Mouse (Mus musculus) MEL (cell line): ENCODE results near the gene Usp22. TPM values are rescaled to one million over a fixed set of nuclear protein-coding genes. Genes with fewer than 3 reads are reported as not detected.
A peak's percentile ranks its signal among the peaks of the same experiment; 100 is the strongest.

Source experiments
- DNase-seq: peaks from one replicate; pipeline ENCODE4 v3.0.0; 2011; ENCODE audit warnings: low read depth, low spot score
- H3K27ac ChIP-seq: 2 replicates; pipeline ENCODE4 v1.5.1; 2012; ENCODE audit warnings: low read depth, mild to moderate bottlenecking, control low read depth, low read length, moderate library complexity; ENCODE audit not compliant: control insufficient read depth
- H3K27me3 ChIP-seq, 2 experiments: fragments of 150-350 bp in 1 of 2; sonication (generic) in 1 of 2; 2 replicates each; pipeline ENCODE4 v1.6.1; 2012; ENCODE audit warnings: low read length in 2 of 2, mild to moderate bottlenecking in 2 of 2, improper control_type of control experiment in 1 of 2, moderate library complexity in 1 of 2; ENCODE audit not compliant: insufficient read depth in 2 of 2, control insufficient read depth in 1 of 2
- H3K36me3 ChIP-seq, 2 experiments: 2 replicates each; pipeline ENCODE4 v1.6.1; 2012 to 2014; ENCODE audit warnings: low read length in 2 of 2, improper control_type of control experiment in 1 of 2, inconsistent platforms in 1 of 2, mild to moderate bottlenecking in 1 of 2; ENCODE audit not compliant: insufficient read depth in 2 of 2, control insufficient read depth in 1 of 2
- H3K4me1 ChIP-seq, 2 experiments: fragments of 150-350 bp in 1 of 2; sonication (generic) in 1 of 2; 2 replicates each; pipeline ENCODE4 v1.6.1; 2012; ENCODE audit warnings: low read length in 2 of 2, improper control_type of control experiment in 1 of 2, mild to moderate bottlenecking in 1 of 2; ENCODE audit not compliant: insufficient read depth in 2 of 2, control insufficient read depth in 1 of 2
- H3K4me3 ChIP-seq, 2 experiments: fragments of 150-350 bp in 1 of 2; sonication (generic) in 1 of 2; 2 replicates each; pipeline ENCODE4 v1.5.1; 2012; ENCODE audit warnings: low read depth in 2 of 2, low read length in 2 of 2, mild to moderate bottlenecking in 2 of 2, moderate library complexity in 2 of 2, control low read depth in 1 of 2, improper control_type of control experiment in 1 of 2; ENCODE audit not compliant: control insufficient read depth in 1 of 2, insufficient read depth in 1 of 2
- H3K79me2 ChIP-seq: 2 replicates; pipeline ENCODE4 v1.6.1; 2012; ENCODE audit warnings: mild to moderate bottlenecking, low read length, moderate library complexity; ENCODE audit not compliant: control insufficient read depth, poor library complexity, insufficient read depth
- H3K9ac ChIP-seq: 2 replicates; pipeline ENCODE4 v1.6.1; 2012; ENCODE audit warnings: low read depth, mild to moderate bottlenecking, control low read depth, low read length, moderate library complexity; ENCODE audit not compliant: control insufficient read depth, poor library complexity, severe bottlenecking
- H3K9me3 ChIP-seq: fragments of 150-350 bp; sonication (generic); replicated peaks from 2 replicates; pipeline ENCODE4 v1.6.1; 2012; ENCODE audit warnings: mild to moderate bottlenecking, low read length, improper control_type of control experiment, moderate library complexity; ENCODE audit not compliant: insufficient read depth
- BHLHE40 ChIP-seq: IDR thresholded peaks from 2 replicates; pipeline ENCODE4 v1.6.1; 2012; ENCODE audit warnings: low read depth, mild to moderate bottlenecking, inconsistent platforms, low read length, improper control_type of control experiment, borderline replicate concordance
- CHD2 ChIP-seq: IDR thresholded peaks from 2 replicates; pipeline ENCODE4 v1.6.1; 2011; ENCODE audit warnings: low read length, improper control_type of control experiment
- CTCF ChIP-seq, 3 experiments: IDR thresholded peaks in 2 of 3; conservative IDR thresholded peaks in 1 of 3; 2 replicates each; pipeline ENCODE4 v1.5.1; 2011 to 2012; ENCODE audit warnings: low read length in 3 of 3, low read depth in 2 of 3, mild to moderate bottlenecking in 2 of 3, improper control_type of control experiment in 1 of 3, inconsistent platforms in 1 of 3, mixed read lengths in 1 of 3, moderate library complexity in 1 of 3; ENCODE audit not compliant: control insufficient read depth in 1 of 3, insufficient read depth in 1 of 3, poor library complexity in 1 of 3, severe bottlenecking in 1 of 3
- E2F4 ChIP-seq: IDR thresholded peaks from 2 replicates; pipeline ENCODE4 v1.6.1; 2011; ENCODE audit warnings: low read depth, low read length, improper control_type of control experiment, borderline replicate concordance
- ELF1 ChIP-seq: IDR thresholded peaks from 2 replicates; pipeline ENCODE4 v1.6.1; 2014; ENCODE audit warnings: low read depth, mild to moderate bottlenecking, inconsistent platforms, low read length, improper control_type of control experiment, moderate library complexity
- EP300 ChIP-seq, 2 experiments: IDR thresholded peaks; 2 replicates each; pipeline ENCODE4 v1.6.1; 2011; ENCODE audit warnings: improper control_type of control experiment in 2 of 2, low read length in 2 of 2, low read depth in 1 of 2, mild to moderate bottlenecking in 1 of 2
- ETS1 ChIP-seq: IDR thresholded peaks from 2 replicates; pipeline ENCODE4 v1.6.1; 2012; ENCODE audit warnings: low read depth, mild to moderate bottlenecking, inconsistent platforms, low read length, improper control_type of control experiment, moderate library complexity
- GABPA ChIP-seq: IDR thresholded peaks from 2 replicates; pipeline ENCODE4 v1.6.1; 2012; ENCODE audit warnings: low read depth, mild to moderate bottlenecking, inconsistent platforms, low read length, improper control_type of control experiment, moderate library complexity
- KAT2A ChIP-seq: conservative IDR thresholded peaks from 2 replicates; pipeline ENCODE4 v1.6.1; 2012; ENCODE audit warnings: low read depth, low read length, improper control_type of control experiment, inconsistent platforms
- MAX ChIP-seq: IDR thresholded peaks from 2 replicates; pipeline ENCODE4 v1.6.1; 2011; ENCODE audit warnings: low read length, improper control_type of control experiment
- MAZ ChIP-seq: IDR thresholded peaks from 2 replicates; pipeline ENCODE4 v1.6.1; 2012; ENCODE audit warnings: low read depth, mild to moderate bottlenecking, inconsistent platforms, low read length, improper control_type of control experiment
- MEF2A ChIP-seq: IDR thresholded peaks from 2 replicates; pipeline ENCODE4 v1.6.1; 2014; ENCODE audit warnings: low read depth, mild to moderate bottlenecking, inconsistent platforms, low read length, improper control_type of control experiment; ENCODE audit not compliant: poor library complexity, insufficient replicate concordance, severe bottlenecking; ENCODE audit errors: extremely low read depth
- MXI1 ChIP-seq: IDR thresholded peaks from 2 replicates; pipeline ENCODE4 v1.6.1; 2011; ENCODE audit warnings: mild to moderate bottlenecking, low read depth, low read length, improper control_type of control experiment
- MYB ChIP-seq: IDR thresholded peaks from 2 replicates; pipeline ENCODE4 v1.6.1; 2011; ENCODE audit warnings: mild to moderate bottlenecking, low read depth, low read length, improper control_type of control experiment
- MYC ChIP-seq: IDR thresholded peaks from 2 replicates; pipeline ENCODE4 v1.6.1; 2011; ENCODE audit warnings: low read depth, mild to moderate bottlenecking, low read length, improper control_type of control experiment, moderate library complexity
- NELFE ChIP-seq: IDR thresholded peaks from 2 replicates; pipeline ENCODE4 v1.6.1; 2011; ENCODE audit warnings: low read depth, low read length, improper control_type of control experiment
- NRF1 ChIP-seq: IDR thresholded peaks from 2 replicates; pipeline ENCODE4 v1.6.1; 2014; ENCODE audit warnings: low read depth, mild to moderate bottlenecking, inconsistent platforms, low read length, improper control_type of control experiment, moderate library complexity; ENCODE audit not compliant: poor library complexity, insufficient read depth, severe bottlenecking
- POLR2A ChIP-seq, 2 experiments: IDR thresholded peaks; 2 replicates each; pipeline ENCODE4 v1.6.1; 2011 to 2012; ENCODE audit warnings: low read length in 2 of 2, mild to moderate bottlenecking in 2 of 2, control low read depth in 1 of 2, improper control_type of control experiment in 1 of 2, low read depth in 1 of 2, moderate library complexity in 1 of 2; ENCODE audit not compliant: control insufficient read depth in 1 of 2, insufficient read depth in 1 of 2, poor library complexity in 1 of 2
- POLR2AphosphoS2 ChIP-seq: IDR thresholded peaks from 2 replicates; pipeline ENCODE4 v1.6.1; 2011; ENCODE audit warnings: low read length, improper control_type of control experiment
- RCOR1 ChIP-seq: IDR thresholded peaks from 2 replicates; pipeline ENCODE4 v1.6.1; 2012; ENCODE audit warnings: low read depth, mild to moderate bottlenecking, inconsistent platforms, low read length, improper control_type of control experiment
- SIN3A ChIP-seq: IDR thresholded peaks from 2 replicates; pipeline ENCODE4 v1.6.1; 2012; ENCODE audit warnings: low read length, improper control_type of control experiment, inconsistent platforms
- SMC3 ChIP-seq: IDR thresholded peaks from 2 replicates; pipeline ENCODE4 v1.6.1; 2011; ENCODE audit warnings: low read depth, low read length, improper control_type of control experiment
- TAL1 ChIP-seq: IDR thresholded peaks from 2 replicates; pipeline ENCODE4 v1.6.1; 2012; ENCODE audit warnings: mild to moderate bottlenecking, inconsistent platforms, low read length, moderate library complexity, mixed read lengths
- TCF12 ChIP-seq: IDR thresholded peaks from 2 replicates; pipeline ENCODE4 v1.6.1; 2014; ENCODE audit warnings: low read depth, mild to moderate bottlenecking, inconsistent platforms, low read length, improper control_type of control experiment, moderate library complexity
- UBTF ChIP-seq: IDR thresholded peaks from 2 replicates; pipeline ENCODE4 v1.6.1; 2012; ENCODE audit warnings: low read depth, mild to moderate bottlenecking, inconsistent platforms, low read length, improper control_type of control experiment, moderate library complexity, borderline replicate concordance; ENCODE audit not compliant: insufficient read depth
- USF2 ChIP-seq, 2 experiments: IDR thresholded peaks; 2 replicates each; pipeline ENCODE4 v1.6.1; 2011 to 2012; ENCODE audit warnings: improper control_type of control experiment in 2 of 2, low read length in 2 of 2, borderline replicate concordance in 1 of 2, inconsistent platforms in 1 of 2, low read depth in 1 of 2, mild to moderate bottlenecking in 1 of 2; ENCODE audit not compliant: insufficient read depth in 1 of 2
- ZC3H11A ChIP-seq: IDR thresholded peaks from 2 replicates; pipeline ENCODE4 v1.6.1; 2012; ENCODE audit warnings: low read depth, mild to moderate bottlenecking, inconsistent platforms, low read length, improper control_type of control experiment
- ZKSCAN1 ChIP-seq: IDR thresholded peaks from 2 replicates; pipeline ENCODE4 v1.6.1; 2012; ENCODE audit warnings: low read depth, mild to moderate bottlenecking, inconsistent platforms, low read length, improper control_type of control experiment, moderate library complexity
- ZNF384 ChIP-seq: IDR thresholded peaks from 2 replicates; pipeline ENCODE4 v1.6.1; 2012; ENCODE audit warnings: low read depth, mild to moderate bottlenecking, inconsistent platforms, low read length, improper control_type of control experiment
- polyA plus RNA-seq, 2 experiments: library from polyadenylated mRNA; stranded (reverse) in 1 of 2; unstranded in 1 of 2; fragments of >175 nt in 1 of 2; fragments of >200 nt in 1 of 2; gene quantifications; 2 replicates each; pipeline versions ENCODE4 v1.2.1 to v1.2.4; 2012; ENCODE audit warnings: low replicate concordance in 2 of 2, low read depth in 1 of 2; ENCODE audit not compliant: insufficient read length in 2 of 2, insufficient read depth in 1 of 2, missing spikeins in 1 of 2
- total RNA-seq: library from RNA; depleted of rRNA; stranded (reverse); fragments of 300-350 nt; gene quantifications from 2 replicates; pipeline ENCODE4 v1.2.3, GENCODE M21; 2012

Usp22 gene
- total and polyA plus RNA-seq, 3 experiments, result 36.5 to 646 (median 36.9) TPM

- TF ChIP-seq UBTF, result no peak
- peak; percentile 46 to 67 (median 67) for TF ChIP-seq CTCF (IDR thresholded peaks at IDR 0.05 in 2 of 3, conservative IDR thresholded peaks at IDR 0.05 in 1 of 3; ENCODE audit: control insufficient read depth in 1 of 3, insufficient read depth in 1 of 3, low read depth in 2 of 3, low read length in 3 of 3, poor library complexity in 1 of 3, severe bottlenecking in 1 of 3)
- TF ChIP-seq TCF12, result no peak
- TF ChIP-seq MYB, result no peak
- no peak for TF ChIP-seq ZNF384
- 0 out of 2 replicates have a peak, but pooled peaks have one; percentile 3 for TF ChIP-seq TAL1
- TF ChIP-seq POLR2AphosphoS2, result no peak
- no peak for TF ChIP-seq MAZ
- TF ChIP-seq, all 39 proteins: peak for 7
Observed at GRCm38 (mm10) chr11:61143564-61144469, 31.0 kb downstream of the Usp22 start (continued).

GRCm38 (mm10) chr11:61142941-61143530, 31.8 kb downstream of the Usp22 start:
- peak overlapping the region; percentile 63 to 85 for H3K4me3 ChIP-seq
- peak overlapping the region; percentile 63 for H3K9ac ChIP-seq
- H3K27ac ChIP-seq, result peak overlapping the region; percentile 73
- TF ChIP-seq MXI1 (peak; percentile 63), ELF1 (no peak), RCOR1 (no peak), MYB (no peak), MAX (no peak), KAT2A (no peak), CHD2 (no peak), GABPA (no peak), NRF1 (no peak), ZNF384 (no peak), ZKSCAN1 (no peak), NELFE (no peak), ZC3H11A (no peak), MYC (no peak), TAL1 (no peak), MEF2A (no peak), TCF12 (no peak), EP300 (IDR thresholded peaks at IDR 0.05; ENCODE audit: low read depth in 1 of 2, low read length in 2 of 2) (no peak), POLR2A (IDR thresholded peaks at IDR 0.05; ENCODE audit: control insufficient read depth in 1 of 2, insufficient read depth in 1 of 2, low read depth in 1 of 2, low read length in 2 of 2, poor library complexity in 1 of 2) (peak in 1 of 2 experiments; percentile 38; a peak in 1 of 4 replicates), SIN3A (0 out of 2 replicates have a peak, but pooled peaks have one; percentile 4), POLR2AphosphoS2 (no peak), MAZ (no peak), USF2 (IDR thresholded peaks at IDR 0.05; ENCODE audit: borderline replicate concordance in 1 of 2, insufficient read depth in 1 of 2, low read depth in 1 of 2, low read length in 2 of 2) (no peak), CTCF (IDR thresholded peaks at IDR 0.05 in 2 of 3, conservative IDR thresholded peaks at IDR 0.05 in 1 of 3; ENCODE audit: control insufficient read depth in 1 of 3, insufficient read depth in 1 of 3, low read depth in 2 of 3, low read length in 3 of 3, poor library complexity in 1 of 3, severe bottlenecking in 1 of 3) (no peak), BHLHE40 (no peak), ETS1 (peak; percentile 26; the same call in 1 of the 2 replicates), E2F4 (no peak), UBTF (0 out of 2 replicates have a peak, but pooled peaks have one; percentile 14), SMC3 (no peak)

More at GRCm38 (mm10) chr11:61142941-61143530, 31.8 kb downstream of the Usp22 start:
- Histone ChIP-seq H3K4me1 (peaks cover 4 to 17% of the 10 kb centered on the region in 2 experiments), H3K79me2 (no peaks in the 10 kb centered on the region), H3K9me3 (no peaks in the 10 kb centered on the region), H3K36me3 (peaks cover 0 to 12% of the 10 kb centered on the region in 2 experiments; a peak in 2 of 4 replicates), H3K27me3 (no peaks in the 10 kb centered on the region)
- peak; percentile 69 for DNase-seq
